Mouse (Mus musculus): ENCODE measurements around the gene Gnai2. TPM values are rescaled to one million over a fixed set of nuclear protein-coding genes. Genes with fewer than 3 reads are reported as not detected.
A peak's percentile ranks its signal among the peaks of the same experiment; 100 is the strongest.

Gene Gnai2
- total and polyA plus RNA-seq, 2 experiments from 2014 or later, result 295 to 472 TPM

DNA sequence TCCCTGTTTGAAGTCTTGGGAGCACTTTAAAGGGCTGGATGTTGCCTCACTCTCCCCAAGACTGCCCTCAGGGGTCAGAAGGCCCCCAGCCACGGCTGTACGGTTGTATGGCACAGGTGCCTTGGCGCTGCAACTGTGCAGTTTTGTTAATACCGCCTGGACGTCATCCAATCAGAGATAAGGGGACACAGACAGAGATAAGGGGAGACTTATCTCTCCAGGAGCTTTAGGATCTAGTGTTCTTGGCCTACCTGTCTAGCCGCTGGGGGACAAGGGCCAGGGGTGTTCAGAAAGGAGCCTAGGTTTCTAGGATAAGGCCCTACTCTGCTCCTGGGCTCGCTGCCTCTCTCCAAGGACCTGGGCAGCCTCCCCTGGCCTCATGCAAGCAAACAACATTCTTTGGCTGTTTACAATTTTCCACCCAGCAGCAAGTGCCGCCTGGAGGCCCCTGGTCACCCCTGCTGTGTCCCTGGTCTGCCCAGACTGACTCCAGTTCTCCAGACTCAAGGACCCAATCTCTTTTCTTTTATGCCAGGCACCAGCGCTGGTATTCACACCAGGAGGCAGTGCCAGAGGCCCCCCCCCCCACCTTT, 27.4 kb downstream of the Gnai2 start:
- Histone ChIP-seq H3K4me1 (ENCODE audit: control insufficient read depth, insufficient read depth) (peaks cover 49% of the 10 kb centered on the region), H3K9ac (replicated peaks; ENCODE audit: low read depth, low read length) (peak overlapping the region; percentile 28; the same call in 1 of the 2 replicates), H3K4me3 (ENCODE audit: low read depth, low read length) (peak overlapping the region; percentile 13; the same call in 1 of the 2 replicates), H3K9me3 (replicated peaks; ENCODE audit: control insufficient read depth, low read length) (no peaks in the 10 kb centered on the region), H3K27me3 (ENCODE audit: control insufficient read depth, insufficient read depth, low read length) (no peaks in the 10 kb centered on the region), H3K4me2 (ENCODE audit: low read depth, low read length) (peak overlapping the region; percentile 62), H3K27ac (ENCODE audit: low read depth) (peak overlapping the region; percentile 83), H3K36me3 (replicated peaks; ENCODE audit: control insufficient read depth, insufficient read depth, low read length) (no peaks in the 10 kb centered on the region)
- no peak for ATAC-seq (ENCODE audit: insufficient read depth, low read depth)
- WGBS, result 35% methylated on average over 9 of the region's 9 CpGs
- no peak for DNase-seq (ENCODE audit: low spot score)
- TF ChIP-seq EP300 (IDR thresholded peaks at IDR 0.05; ENCODE audit: low read depth), result no peak
- TF ChIP-seq CTCF (IDR thresholded peaks at IDR 0.05; ENCODE audit: low read depth), result no peak

DNA sequence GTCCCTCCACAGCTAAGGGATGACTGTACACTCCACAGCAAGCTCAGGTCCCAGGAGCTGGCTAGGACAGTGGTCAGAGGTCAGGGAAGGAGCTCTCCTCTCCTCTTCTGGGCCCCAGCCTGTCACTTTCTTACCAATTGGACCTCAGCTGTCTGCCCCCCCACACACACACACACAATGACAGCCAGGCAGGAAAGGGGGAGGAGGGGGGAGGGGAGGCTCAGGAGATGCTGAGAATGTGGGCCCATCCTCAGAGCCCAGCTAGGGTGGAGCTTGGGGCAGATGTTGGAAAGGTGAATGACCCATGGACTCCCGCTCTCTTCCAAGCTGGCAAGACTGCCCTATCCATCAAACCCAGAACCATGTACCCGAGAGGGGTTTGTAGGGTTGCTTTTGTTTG, 28.1 kb downstream of the Gnai2 start:
- WGBS, result 72% methylated on average over 2 of the region's 2 CpGs
- H3K27me3 ChIP-seq (ENCODE audit: control insufficient read depth, insufficient read depth, low read length), result no peaks in the 10 kb centered on the region
- TF ChIP-seq EP300 (IDR thresholded peaks at IDR 0.05; ENCODE audit: low read depth), result no peak
- no peak for TF ChIP-seq CTCF (IDR thresholded peaks at IDR 0.05; ENCODE audit: low read depth)
- DNase-seq (ENCODE audit: low spot score), result no peak
- no peak for ATAC-seq (ENCODE audit: insufficient read depth, low read depth)
- peak overlapping the region; percentile 62 for H3K4me2 ChIP-seq (ENCODE audit: low read depth, low read length)
- peak overlapping the region; percentile 60 for H3K9ac ChIP-seq (replicated peaks; ENCODE audit: low read depth, low read length)
- H3K27ac ChIP-seq (ENCODE audit: low read depth), result peak overlapping the region; percentile 83
- no peaks in the 10 kb centered on the region for H3K36me3 ChIP-seq (replicated peaks; ENCODE audit: control insufficient read depth, insufficient read depth, low read length)
- no peaks in the 10 kb centered on the region for H3K9me3 ChIP-seq (replicated peaks; ENCODE audit: control insufficient read depth, low read length)
- H3K4me1 ChIP-seq (ENCODE audit: control insufficient read depth, insufficient read depth), result peaks cover 44% of the 10 kb centered on the region
- H3K4me3 ChIP-seq (ENCODE audit: low read depth, low read length), result peak overlapping the region; percentile 37

DNA sequence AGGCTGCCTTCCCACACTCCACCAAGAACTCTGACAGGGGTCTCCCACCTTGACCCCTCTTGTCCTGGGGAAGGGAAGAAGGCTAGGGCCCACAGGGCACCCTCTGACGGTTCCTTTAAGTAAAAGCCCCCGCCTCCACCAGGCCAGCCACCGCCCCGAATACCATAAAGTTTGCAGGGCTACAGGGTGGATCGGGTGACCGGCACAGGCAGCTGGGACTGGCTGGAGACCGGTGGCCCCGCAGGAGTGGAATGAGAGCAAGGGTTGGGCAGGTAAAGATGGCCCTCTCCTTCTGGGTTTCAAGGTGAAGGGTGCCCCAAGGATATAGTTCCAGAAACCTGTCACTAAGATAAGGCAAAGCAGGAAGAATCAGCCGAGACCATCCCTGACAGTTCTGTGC, 28.6 kb downstream of the Gnai2 start:
- Histone ChIP-seq H3K27me3 (ENCODE audit: control insufficient read depth, insufficient read depth, low read length) (no peaks in the 10 kb centered on the region), H3K4me1 (ENCODE audit: control insufficient read depth, insufficient read depth) (peaks cover 40% of the 10 kb centered on the region), H3K36me3 (replicated peaks; ENCODE audit: control insufficient read depth, insufficient read depth, low read length) (no peaks in the 10 kb centered on the region), H3K27ac (ENCODE audit: low read depth) (peak overlapping the region; percentile 83), H3K4me3 (ENCODE audit: low read depth, low read length) (peak overlapping the region; percentile 37), H3K4me2 (ENCODE audit: low read depth, low read length) (peak overlapping the region; percentile 62), H3K9me3 (replicated peaks; ENCODE audit: control insufficient read depth, low read length) (no peaks in the 10 kb centered on the region), H3K9ac (replicated peaks; ENCODE audit: low read depth, low read length) (peak overlapping the region; percentile 60)
- DNase-seq (ENCODE audit: low spot score) (no peak), ATAC-seq (ENCODE audit: insufficient read depth, low read depth) (peak; percentile 32; the same call in 1 of the 2 replicates)
- WGBS, result 24% methylated on average over 9 of the region's 9 CpGs
- TF ChIP-seq EP300 (IDR thresholded peaks at IDR 0.05; ENCODE audit: low read depth) (no peak), CTCF (IDR thresholded peaks at IDR 0.05; ENCODE audit: low read depth) (no peak)

DNA sequence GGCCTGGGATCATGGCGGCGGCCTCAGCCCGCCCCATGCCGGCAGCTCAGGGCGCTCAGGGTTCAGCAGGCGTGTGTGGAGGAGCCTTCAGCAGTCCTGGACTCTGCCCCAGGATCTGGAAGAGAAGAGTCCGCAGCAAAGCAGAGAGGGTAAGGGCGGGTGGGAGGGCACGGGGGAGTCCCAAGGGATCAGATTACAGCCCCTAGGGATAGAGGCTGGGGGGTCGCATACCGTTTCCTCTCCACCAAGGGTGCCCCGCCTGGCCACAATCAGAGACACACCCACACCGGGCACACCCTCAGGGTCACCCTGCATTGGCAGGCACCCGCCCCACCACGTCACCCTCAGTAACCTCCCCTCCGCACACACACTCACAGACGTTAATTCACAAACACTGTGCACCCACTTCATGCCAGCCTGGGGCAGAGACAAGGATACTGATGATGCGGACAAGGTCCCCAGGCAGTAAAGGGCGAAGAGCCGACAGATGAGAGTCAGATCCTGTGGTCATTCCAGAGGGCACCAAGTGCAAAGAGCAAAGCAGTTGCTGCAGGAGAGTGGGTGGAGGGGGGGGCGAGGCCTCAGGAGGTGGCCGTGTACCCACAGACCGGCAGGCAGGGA, 30.0 kb downstream of the Gnai2 start:
- ATAC-seq (ENCODE audit: insufficient read depth, low read depth), result peak; percentile 39; the same call in 1 of the 2 replicates

DNA sequence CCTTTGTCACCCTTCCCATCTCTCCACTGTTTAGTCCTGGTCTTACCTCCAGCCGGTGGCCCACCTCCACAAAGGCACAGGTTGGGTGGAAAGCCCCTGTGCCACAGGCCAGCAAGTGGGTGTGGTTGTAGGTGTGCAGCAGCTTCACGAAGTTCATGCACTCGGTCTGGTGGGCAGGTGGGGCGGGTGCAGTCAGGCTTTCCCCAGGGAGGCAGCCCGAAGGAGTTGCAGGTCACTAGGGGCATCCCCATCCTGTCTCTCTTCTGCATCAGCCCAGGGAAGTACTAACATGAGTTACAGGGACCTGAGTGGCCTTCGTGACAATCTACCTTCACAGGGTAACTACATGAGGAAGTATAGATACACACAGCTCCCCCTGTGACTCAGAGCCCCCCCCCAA, 31.9 kb downstream of the Gnai2 start:
- Histone ChIP-seq H3K4me3 (ENCODE audit: low read depth, low read length) (no peak overlapping the region), H3K9me3 (replicated peaks; ENCODE audit: control insufficient read depth, low read length) (no peaks in the 10 kb centered on the region), H3K27me3 (ENCODE audit: control insufficient read depth, insufficient read depth, low read length) (no peaks in the 10 kb centered on the region), H3K36me3 (replicated peaks; ENCODE audit: control insufficient read depth, insufficient read depth, low read length) (peaks cover 6% of the 10 kb centered on the region; the same call in 1 of the 2 replicates), H3K4me2 (ENCODE audit: low read depth, low read length) (no peak overlapping the region), H3K9ac (replicated peaks; ENCODE audit: low read depth, low read length) (no peak overlapping the region), H3K4me1 (ENCODE audit: control insufficient read depth, insufficient read depth) (peaks cover 16% of the 10 kb centered on the region), H3K27ac (ENCODE audit: low read depth) (no peak overlapping the region)
- WGBS, result 78% methylated on average over 6 of the region's 6 CpGs
- no peak for TF ChIP-seq EP300 (IDR thresholded peaks at IDR 0.05; ENCODE audit: low read depth)
- no peak for TF ChIP-seq CTCF (IDR thresholded peaks at IDR 0.05; ENCODE audit: low read depth)
- ATAC-seq (ENCODE audit: insufficient read depth, low read depth) (no peak), DNase-seq (ENCODE audit: low spot score) (no peak)

More for the DNA sequence above, 30.0 kb downstream of the Gnai2 start:
- peak overlapping the region; percentile 83 for H3K27ac ChIP-seq (ENCODE audit: low read depth)
- peak overlapping the region; percentile 14; the same call in 1 of the 2 replicates for H3K4me3 ChIP-seq (ENCODE audit: low read depth, low read length)
- WGBS, result 42% methylated on average over 23 of the region's 23 CpGs
- H3K9me3 ChIP-seq (replicated peaks; ENCODE audit: control insufficient read depth, low read length), result no peaks in the 10 kb centered on the region
- peaks cover 25% of the 10 kb centered on the region for H3K4me1 ChIP-seq (ENCODE audit: control insufficient read depth, insufficient read depth)
- H3K4me2 ChIP-seq (ENCODE audit: low read depth, low read length), result peak overlapping the region; percentile 50
- no peak overlapping the region for H3K9ac ChIP-seq (replicated peaks; ENCODE audit: low read depth, low read length)
- 0 out of 2 replicates have a peak, but pooled peaks cover 5% of the 10 kb centered on the region for H3K36me3 ChIP-seq (replicated peaks; ENCODE audit: control insufficient read depth, insufficient read depth, low read length)
- no peaks in the 10 kb centered on the region for H3K27me3 ChIP-seq (ENCODE audit: control insufficient read depth, insufficient read depth, low read length)
- DNase-seq (ENCODE audit: low spot score), result peak; percentile 56
- TF ChIP-seq CTCF (IDR thresholded peaks at IDR 0.05; ENCODE audit: low read depth) (no peak), EP300 (IDR thresholded peaks at IDR 0.05; ENCODE audit: low read depth) (no peak)
